10 mouse cellular contexts compared by ENCODE assay signal in the genomic region with DNA sequence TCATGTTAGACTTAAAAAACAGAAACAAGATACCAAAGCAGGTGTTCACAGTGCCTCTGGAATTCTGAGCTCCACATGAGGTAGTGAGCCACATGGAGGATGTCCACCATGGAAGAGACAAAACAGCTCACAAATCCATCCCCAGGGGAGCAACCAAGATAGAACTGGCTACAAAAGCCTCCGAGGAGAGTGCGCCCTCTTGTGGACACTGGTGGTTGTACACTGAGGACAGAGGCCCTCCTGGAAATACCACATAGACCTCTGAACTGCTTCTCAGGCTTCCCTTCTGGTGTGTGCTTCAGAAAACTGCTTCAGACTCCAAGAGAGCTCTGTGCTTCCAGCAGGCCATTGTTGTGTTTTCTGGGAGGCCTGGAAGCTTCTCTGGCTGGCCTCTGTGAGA. TPM values are rescaled to one million over a fixed set of nuclear protein-coding genes. Genes with fewer than 3 reads are reported as not detected.
A peak's percentile ranks its signal among the peaks of the same experiment; 100 is the strongest.
DNase-seq lines count a peak whose midpoint lies in the region; ATAC-seq and TF ChIP-seq lines count a peak whose summit lies in the region.
"Had no signal": no experiment of that assay in that cellular context is flagged by ENCODE, and none has a peak within 500 bp of the region (broad histone marks: within the 10 kb centered on the region; RNA-seq: fewer than 3 reads in every experiment).

No protein-coding gene starts in this region.

- H3K27ac ChIP-seq in intestine, postnatal 0 days (ENCODE audit: low read depth, low read length) = no peak overlapping the region
- no peak overlapping the region for H3K27ac ChIP-seq in intestine, embryonic 16.5 days (ENCODE audit: low read length)
- no peak overlapping the region for H3K27ac ChIP-seq in embryonic facial prominence, embryonic 14.5 days (replicated peaks; ENCODE audit: low read depth, low read length)
- H3K27ac ChIP-seq in hindbrain, postnatal 0 days = no peak overlapping the region
- no peak overlapping the region for H3K27ac ChIP-seq in limb, embryonic 11.5 days (replicated peaks; ENCODE audit: low read depth, low read length)
- no peak overlapping the region for H3K27ac ChIP-seq in thymus, adult 2 months (ENCODE audit: control insufficient read depth, insufficient read depth, low read length)
- H3K27ac ChIP-seq: embryonic facial prominence, embryonic 12.5 days had no signal

- no peak for ATAC-seq in intestine, postnatal 0 days
- no peak for ATAC-seq in intestine, embryonic 16.5 days
- ATAC-seq in embryonic facial prominence, embryonic 14.5 days (ENCODE audit: low read depth) = no peak
- 0 out of 2 replicates have a peak, but pooled peaks have one; percentile 24 for ATAC-seq in hindbrain, postnatal 0 days
- no peak for ATAC-seq in limb, embryonic 11.5 days (ENCODE audit: insufficient number of reproducible peaks, low FRiP score, low TSS enrichment, low read depth)

- no peaks in the 10 kb centered on the region for H3K27me3 ChIP-seq in intestine, postnatal 0 days (replicated peaks; ENCODE audit: control insufficient read depth, insufficient read depth, low read length)
- no peaks in the 10 kb centered on the region for H3K27me3 ChIP-seq in intestine, embryonic 16.5 days (replicated peaks; ENCODE audit: control insufficient read depth, insufficient read depth, low read length)
- no peaks in the 10 kb centered on the region for H3K27me3 ChIP-seq in embryonic facial prominence, embryonic 14.5 days (replicated peaks; ENCODE audit: control insufficient read depth, insufficient read depth, low read length)
- no peaks in the 10 kb centered on the region for H3K27me3 ChIP-seq in hindbrain, postnatal 0 days (ENCODE audit: insufficient read depth, low read length)
- H3K27me3 ChIP-seq in limb, embryonic 11.5 days (ENCODE audit: control insufficient read depth, insufficient read depth, low read length) = no peaks in the 10 kb centered on the region
- H3K27me3 ChIP-seq in thymus, adult 2 months (ENCODE audit: control insufficient read depth, insufficient read depth, low read length) = no peaks in the 10 kb centered on the region
- H3K27me3 ChIP-seq: embryonic facial prominence, embryonic 12.5 days; megakaryocyte, embryonic 14.5 days had no signal

- H3K9me3 ChIP-seq in intestine, postnatal 0 days (ENCODE audit: control insufficient read depth) = no peaks in the 10 kb centered on the region
- no peaks in the 10 kb centered on the region for H3K9me3 ChIP-seq in intestine, embryonic 16.5 days (ENCODE audit: control insufficient read depth, low read length)
- no peaks in the 10 kb centered on the region for H3K9me3 ChIP-seq in embryonic facial prominence, embryonic 14.5 days (ENCODE audit: control insufficient read depth, low read length)
- H3K9me3 ChIP-seq in hindbrain, postnatal 0 days (ENCODE audit: low read length) = no peaks in the 10 kb centered on the region
- no peaks in the 10 kb centered on the region for H3K9me3 ChIP-seq in limb, embryonic 11.5 days (ENCODE audit: control insufficient read depth, low read length)
- H3K9me3 ChIP-seq: embryonic facial prominence, embryonic 12.5 days; megakaryocyte, embryonic 14.5 days had no signal

- no peak overlapping the region for H3K4me3 ChIP-seq in intestine, postnatal 0 days (ENCODE audit: low read depth, low read length)
- H3K4me3 ChIP-seq in intestine, embryonic 16.5 days (ENCODE audit: low read length) = no peak overlapping the region
- no peak overlapping the region for H3K4me3 ChIP-seq in embryonic facial prominence, embryonic 14.5 days (ENCODE audit: low read depth, low read length)
- H3K4me3 ChIP-seq in hindbrain, postnatal 0 days (ENCODE audit: low read length) = no peak overlapping the region
- no peak overlapping the region for H3K4me3 ChIP-seq in limb, embryonic 11.5 days (ENCODE audit: low read depth, low read length)
- no peak overlapping the region for H3K4me3 ChIP-seq in thymus, adult 2 months (ENCODE audit: control insufficient read depth, insufficient read depth, low read length)
- H3K4me3 ChIP-seq: embryonic facial prominence, embryonic 12.5 days; megakaryocyte, embryonic 14.5 days had no signal

- DNase-seq in adrenal gland, postnatal 25 days = peak; percentile 83
- peak; percentile 61 for DNase-seq in embryonic facial prominence, embryonic 14.5 days (ENCODE audit: low spot score)
- DNase-seq in hindbrain, postnatal 0 days (ENCODE audit: low spot score) = peak; percentile 76
- DNase-seq in limb, embryonic 11.5 days (ENCODE audit: low spot score) = peak; percentile 84
- DNase-seq in ovary, adult 18-20 months (ENCODE audit: low spot score) = peak; percentile 29
- DNase-seq in thymus, adult 2 months = peak; percentile 84

- H3K4me1 ChIP-seq in intestine, postnatal 0 days (replicated peaks; ENCODE audit: control insufficient read depth, insufficient read depth, low read length) = no peaks in the 10 kb centered on the region; the same call in 1 of the 2 replicates
- peaks cover 4% of the 10 kb centered on the region; the same call in 1 of the 2 replicates for H3K4me1 ChIP-seq in intestine, embryonic 16.5 days (ENCODE audit: control insufficient read depth, insufficient read depth, low read length)
- H3K4me1 ChIP-seq in embryonic facial prominence, embryonic 14.5 days (ENCODE audit: control insufficient read depth, insufficient read depth, low read length) = peaks cover 4% of the 10 kb centered on the region; the same call in 1 of the 2 replicates
- no peaks in the 10 kb centered on the region for H3K4me1 ChIP-seq in hindbrain, postnatal 0 days (ENCODE audit: insufficient read depth, low read length)
- H3K4me1 ChIP-seq in limb, embryonic 11.5 days (ENCODE audit: control insufficient read depth, insufficient read depth, low read length) = no peaks in the 10 kb centered on the region
- no peaks in the 10 kb centered on the region for H3K4me1 ChIP-seq in thymus, adult 2 months (replicated peaks; ENCODE audit: control insufficient read depth, insufficient read depth, low read length)
- H3K4me1 ChIP-seq: embryonic facial prominence, embryonic 12.5 days had no signal

- H3K36me3 ChIP-seq in intestine, postnatal 0 days (ENCODE audit: control insufficient read depth, insufficient read depth) = no peaks in the 10 kb centered on the region
- no peaks in the 10 kb centered on the region for H3K36me3 ChIP-seq in intestine, embryonic 16.5 days (ENCODE audit: control insufficient read depth, insufficient read depth, low read length)
- H3K36me3 ChIP-seq in embryonic facial prominence, embryonic 14.5 days (ENCODE audit: control insufficient read depth, insufficient read depth, low read length) = no peaks in the 10 kb centered on the region
- no peaks in the 10 kb centered on the region for H3K36me3 ChIP-seq in hindbrain, postnatal 0 days (ENCODE audit: insufficient read depth, low read length)
- H3K36me3 ChIP-seq in limb, embryonic 11.5 days (ENCODE audit: control insufficient read depth, insufficient read depth, low read length) = no peaks in the 10 kb centered on the region
- no peaks in the 10 kb centered on the region for H3K36me3 ChIP-seq in thymus, adult 2 months (ENCODE audit: control insufficient read depth, insufficient read depth, low read length)
- H3K36me3 ChIP-seq: embryonic facial prominence, embryonic 12.5 days had no signal

- H3K9ac ChIP-seq in intestine, postnatal 0 days (ENCODE audit: low read depth, low read length) = no peak overlapping the region
- H3K9ac ChIP-seq in intestine, embryonic 16.5 days (ENCODE audit: low read depth, low read length) = no peak overlapping the region
- H3K9ac ChIP-seq in embryonic facial prominence, embryonic 14.5 days (ENCODE audit: low read depth, low read length) = no peak overlapping the region
- H3K9ac ChIP-seq in hindbrain, postnatal 0 days (replicated peaks; ENCODE audit: low read length) = no peak overlapping the region
- H3K9ac ChIP-seq in limb, embryonic 11.5 days (ENCODE audit: low read length) = no peak overlapping the region
- H3K9ac ChIP-seq: embryonic facial prominence, embryonic 12.5 days had no signal

- no peak overlapping the region for H3K4me2 ChIP-seq in intestine, postnatal 0 days (replicated peaks; ENCODE audit: low read depth)
- H3K4me2 ChIP-seq in intestine, embryonic 16.5 days (ENCODE audit: low read depth, low read length) = no peak overlapping the region
- no peak overlapping the region for H3K4me2 ChIP-seq in embryonic facial prominence, embryonic 14.5 days (ENCODE audit: low read depth, low read length)
- no peak overlapping the region for H3K4me2 ChIP-seq in hindbrain, postnatal 0 days (ENCODE audit: low read depth, low read length)
- H3K4me2 ChIP-seq in limb, embryonic 11.5 days (ENCODE audit: low read depth, severe bottlenecking) = no peak overlapping the region
- H3K4me2 ChIP-seq: embryonic facial prominence, embryonic 12.5 days had no signal

- TF ChIP-seq CTCF in intestine, postnatal 0 days (IDR thresholded peaks at IDR 0.05; ENCODE audit: low read depth) = peak; percentile 95
- peak; percentile 86 for TF ChIP-seq CTCF in hindbrain, postnatal 0 days (IDR thresholded peaks at IDR 0.05; ENCODE audit: low read depth)
- TF ChIP-seq CTCF in thymus, adult 2 months (IDR thresholded peaks at IDR 0.05; ENCODE audit: borderline replicate concordance, control insufficient read depth, extremely low read depth, insufficient read depth, low read length, poor library complexity) = peak; percentile 46; the same call in 1 of the 2 replicates

- no peak for TF ChIP-seq POLR2A in thymus, adult 2 months (IDR thresholded peaks at IDR 0.05; ENCODE audit: control insufficient read depth, extremely low read depth, insufficient read depth, low read length, poor library complexity)

- WGBS in intestine, postnatal 0 days = 0% methylated on average over 2 of the region's 2 CpGs
- WGBS in intestine, embryonic 16.5 days = 2% methylated on average over 2 of the region's 2 CpGs
- 0% methylated on average over 2 of the region's 2 CpGs for WGBS in embryonic facial prominence, embryonic 14.5 days
- WGBS in hindbrain, postnatal 0 days = 3% methylated on average over 2 of the region's 2 CpGs
- 3% methylated on average over 2 of the region's 2 CpGs for WGBS in limb, embryonic 11.5 days
- WGBS in thymus, adult 2 months = 0% methylated on average over 2 of the region's 2 CpGs

RNA-seq across cellular contexts. Expression of gene Aldh2, which starts 12.5 kb away (rescaled TPM):
- polyA plus RNA-seq in intestine, postnatal 0 days (2015; fragmentation: Nextera tagmentation; extraction: Ambion mirVana) = 179 and 181 TPM in 2 replicates
- 236 TPM in 2 replicates for polyA plus RNA-seq in intestine, embryonic 16.5 days (2015; fragmentation: Nextera tagmentation; extraction: Ambion mirVana)
- 1,568 and 1,679 TPM in 2 replicates for total RNA-seq in adrenal gland, postnatal 25 days (2021)
- polyA plus RNA-seq in embryonic facial prominence, embryonic 14.5 days (2014; fragmentation: Nextera tagmentation; extraction: Ambion mirVana) = 87.8 and 93.0 TPM in 2 replicates
- total RNA-seq in hindbrain, postnatal 0 days (2014; rRNA removed) = 87.7 and 106 TPM in 2 replicates
- polyA plus RNA-seq in hindbrain, postnatal 0 days (2015; fragmentation: Nextera tagmentation; extraction: Ambion mirVana) = 150 and 157 TPM in 2 replicates
- polyA plus RNA-seq in limb, embryonic 11.5 days (2014; fragmentation: Nextera tagmentation; extraction: Ambion mirVana) = 80.1 and 111 TPM in 2 replicates
- polyA plus RNA-seq in thymus, adult 2 months (2012; rRNA removed) = 203 and 217 TPM in 2 replicates

RNA-seq across cellular contexts. Expression of gene Acad12, which starts 12.6 kb away (rescaled TPM):
- polyA plus RNA-seq in intestine, postnatal 0 days (2015; fragmentation: Nextera tagmentation; extraction: Ambion mirVana) = 3.5 and 3.8 TPM in 2 replicates
- 4.5 and 5.3 TPM in 2 replicates for polyA plus RNA-seq in intestine, embryonic 16.5 days (2015; fragmentation: Nextera tagmentation; extraction: Ambion mirVana)
- total RNA-seq in adrenal gland, postnatal 25 days (2021) = 19.8 and 26.7 TPM in 2 replicates
- polyA plus RNA-seq in embryonic facial prominence, embryonic 14.5 days (2014; fragmentation: Nextera tagmentation; extraction: Ambion mirVana) = 2.0 and 2.7 TPM in 2 replicates
- 1.7 and 3.7 TPM in 2 replicates for total RNA-seq in hindbrain, postnatal 0 days (2014; rRNA removed)
- polyA plus RNA-seq in hindbrain, postnatal 0 days (2015; fragmentation: Nextera tagmentation; extraction: Ambion mirVana) = 1.6 and 2.2 TPM in 2 replicates
- 2.5 and 3.0 TPM in 2 replicates for polyA plus RNA-seq in limb, embryonic 11.5 days (2014; fragmentation: Nextera tagmentation; extraction: Ambion mirVana)
- polyA plus RNA-seq in thymus, adult 2 months (2012; rRNA removed) = 3.9 and 8.8 TPM in 2 replicates

RNA-seq across cellular contexts. Expression of gene Acad10, which starts 54.2 kb away (rescaled TPM):
- polyA plus RNA-seq in intestine, postnatal 0 days (2015; fragmentation: Nextera tagmentation; extraction: Ambion mirVana) = 5.3 and 5.6 TPM in 2 replicates
- polyA plus RNA-seq in intestine, embryonic 16.5 days (2015; fragmentation: Nextera tagmentation; extraction: Ambion mirVana) = 7.8 and 9.7 TPM in 2 replicates
- total RNA-seq in adrenal gland, postnatal 25 days (2021) = 21.8 and 26.2 TPM in 2 replicates
- polyA plus RNA-seq in embryonic facial prominence, embryonic 14.5 days (2014; fragmentation: Nextera tagmentation; extraction: Ambion mirVana) = 1.6 and 2.1 TPM in 2 replicates
- total RNA-seq in hindbrain, postnatal 0 days (2014; rRNA removed) = 0.72 and 5.1 TPM in 2 replicates
- polyA plus RNA-seq in hindbrain, postnatal 0 days (2015; fragmentation: Nextera tagmentation; extraction: Ambion mirVana) = 1.2 and 1.4 TPM in 2 replicates
- polyA plus RNA-seq in limb, embryonic 11.5 days (2014; fragmentation: Nextera tagmentation; extraction: Ambion mirVana) = 1.3 and 1.7 TPM in 2 replicates
- polyA plus RNA-seq in thymus, adult 2 months (2012; rRNA removed) = 7.2 and 8.2 TPM in 2 replicates

RNA-seq across cellular contexts. Expression of gene Brap, which starts 54.2 kb away (rescaled TPM):
- 30.6 and 30.7 TPM in 2 replicates for polyA plus RNA-seq in intestine, postnatal 0 days (2015; fragmentation: Nextera tagmentation; extraction: Ambion mirVana)
- polyA plus RNA-seq in intestine, embryonic 16.5 days (2015; fragmentation: Nextera tagmentation; extraction: Ambion mirVana) = 26.4 and 30.4 TPM in 2 replicates
- total RNA-seq in adrenal gland, postnatal 25 days (2021) = 55.1 and 64.3 TPM in 2 replicates
- 39.9 and 45.8 TPM in 2 replicates for polyA plus RNA-seq in embryonic facial prominence, embryonic 14.5 days (2014; fragmentation: Nextera tagmentation; extraction: Ambion mirVana)
- 41.2 and 41.7 TPM in 2 replicates for total RNA-seq in hindbrain, postnatal 0 days (2014; rRNA removed)
- 43.5 and 44.0 TPM in 2 replicates for polyA plus RNA-seq in hindbrain, postnatal 0 days (2015; fragmentation: Nextera tagmentation; extraction: Ambion mirVana)
- polyA plus RNA-seq in limb, embryonic 11.5 days (2014; fragmentation: Nextera tagmentation; extraction: Ambion mirVana) = 37.1 and 42.7 TPM in 2 replicates
- 38.7 and 46.9 TPM in 2 replicates for polyA plus RNA-seq in thymus, adult 2 months (2012; rRNA removed)

Comparison
In these comparisons a context has a peak if more than half of its experiments do, and no peak if none do; other contexts are left out.
1. DNase-seq: peak in every context shown above with its lines; median percentile 84 in limb, embryonic 11.5 days; 84 in thymus, adult 2 months; 83 in adrenal gland, postnatal 25 days; 76 in hindbrain, postnatal 0 days; 61 in embryonic facial prominence, embryonic 14.5 days; 29 in ovary, adult 18-20 months.